Comparison of ENCODE assay signal across 11 mouse cellular contexts in the genomic region with DNA sequence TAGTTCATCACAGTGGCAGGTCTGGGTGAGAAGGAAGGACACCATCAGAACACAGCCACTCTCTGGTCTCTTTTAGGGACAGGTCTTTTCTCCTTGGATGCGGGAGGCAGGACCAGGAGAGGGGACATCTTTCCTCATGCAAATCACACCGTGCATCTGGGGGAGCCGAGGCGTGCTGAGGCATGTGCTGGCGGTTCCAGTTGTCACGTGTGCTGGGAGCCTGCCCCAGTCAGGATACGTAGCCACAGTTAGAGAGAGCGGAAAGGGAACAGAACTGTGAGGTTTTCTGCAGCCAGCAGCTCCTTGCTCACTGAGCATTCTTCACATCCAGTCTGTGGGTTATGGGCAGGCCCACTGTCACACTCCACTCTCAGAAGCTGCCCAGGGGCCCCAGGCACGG. TPM values are rescaled to one million over a fixed set of nuclear protein-coding genes. Genes with fewer than 3 reads are reported as not detected.
DNase-seq lines count a peak whose midpoint lies in the region; ATAC-seq and TF ChIP-seq lines count a peak whose summit lies in the region.
"Had no signal": no experiment of that assay in that cellular context is flagged by ENCODE, and none has a peak within 500 bp of the region (broad histone marks: within the 10 kb centered on the region; RNA-seq: fewer than 3 reads in every experiment).

No protein-coding gene starts in this region.

- H3K9me3 ChIP-seq in forebrain, embryonic 13.5 days (replicated peaks) = no peaks in the 10 kb centered on the region
- H3K9me3 ChIP-seq in forebrain, embryonic 11.5 days (ENCODE audit: control insufficient read depth, low read length) = no peaks in the 10 kb centered on the region
- H3K9me3 ChIP-seq in hindbrain, embryonic 14.5 days (ENCODE audit: control insufficient read depth, low read length) = no peaks in the 10 kb centered on the region
- H3K9me3 ChIP-seq in hindbrain, embryonic 10.5 days = no peaks in the 10 kb centered on the region
- H3K9me3 ChIP-seq: kidney, embryonic 15.5 days had no signal

- peaks cover 40% of the 10 kb centered on the region for H3K4me1 ChIP-seq in forebrain, embryonic 13.5 days
- peaks cover 9% of the 10 kb centered on the region; the same call in 1 of the 2 replicates for H3K4me1 ChIP-seq in forebrain, embryonic 11.5 days (replicated peaks; ENCODE audit: control insufficient read depth, insufficient read depth, low read length)
- H3K4me1 ChIP-seq in hindbrain, embryonic 14.5 days (replicated peaks; ENCODE audit: control insufficient read depth, insufficient read depth, low read length) = peaks cover 19% of the 10 kb centered on the region
- peaks cover 35% of the 10 kb centered on the region for H3K4me1 ChIP-seq in hindbrain, embryonic 10.5 days (replicated peaks)
- H3K4me1 ChIP-seq in testis, adult 2 months (ENCODE audit: control insufficient read depth, insufficient read depth, low read length) = peaks cover 3% of the 10 kb centered on the region; the same call in 1 of the 2 replicates
- peaks cover 36% of the 10 kb centered on the region for H3K4me1 ChIP-seq in olfactory bulb, adult 2 months (ENCODE audit: control insufficient read depth, insufficient read depth, low read length)

- H3K27me3 ChIP-seq in forebrain, embryonic 13.5 days = no peaks in the 10 kb centered on the region
- H3K27me3 ChIP-seq in forebrain, embryonic 11.5 days (ENCODE audit: control insufficient read depth, insufficient read depth, low read length) = no peaks in the 10 kb centered on the region
- no peaks in the 10 kb centered on the region for H3K27me3 ChIP-seq in hindbrain, embryonic 14.5 days (ENCODE audit: control insufficient read depth, insufficient read depth, low read length)
- no peaks in the 10 kb centered on the region for H3K27me3 ChIP-seq in hindbrain, embryonic 10.5 days (ENCODE audit: insufficient read depth, poor library complexity, severe bottlenecking)
- H3K27me3 ChIP-seq in testis, adult 2 months (ENCODE audit: control insufficient read depth, insufficient read depth, low read length) = no peaks in the 10 kb centered on the region
- H3K27me3 ChIP-seq: kidney, embryonic 15.5 days had no signal

- TF ChIP-seq CTCF in testis, adult 2 months (IDR thresholded peaks at IDR 0.05; ENCODE audit: control insufficient read depth, insufficient read depth, insufficient replicate concordance, low read depth, low read length) = no peak
- no peak for TF ChIP-seq CTCF in olfactory bulb, adult 2 months (IDR thresholded peaks at IDR 0.05; ENCODE audit: insufficient read depth, low read depth, low read length)

- no peak for DNase-seq in forebrain, embryonic 11.5 days (ENCODE audit: low spot score)
- no peak for DNase-seq in hindbrain, embryonic 14.5 days (ENCODE audit: low spot score)
- no peak for DNase-seq in hindbrain, embryonic 10.5 days (ENCODE audit: low spot score)
- no peak for DNase-seq in testis, postnatal 10 days (ENCODE audit: low spot score)
- DNase-seq in T-cell, adult 2 months (ENCODE audit: low spot score) = no peak
- DNase-seq: cerebellum, adult 8-10 months had no signal

- TF ChIP-seq POLR2A in testis, adult 2 months (IDR thresholded peaks at IDR 0.05; ENCODE audit: control insufficient read depth, low read depth, low read length) = no peak
- no peak for TF ChIP-seq POLR2A in olfactory bulb, adult 2 months (IDR thresholded peaks at IDR 0.05; ENCODE audit: insufficient read depth, low read depth, low read length)

- no peak overlapping the region for H3K4me2 ChIP-seq in forebrain, embryonic 13.5 days
- no peak overlapping the region for H3K4me2 ChIP-seq in forebrain, embryonic 11.5 days (ENCODE audit: low read depth, low read length, severe bottlenecking)
- no peak overlapping the region for H3K4me2 ChIP-seq in hindbrain, embryonic 14.5 days (replicated peaks)
- H3K4me2 ChIP-seq: kidney, embryonic 15.5 days had no signal

- 0 out of 2 replicates have a peak, but pooled peaks have one; percentile 9 for ATAC-seq in forebrain, embryonic 13.5 days
- no peak for ATAC-seq in forebrain, embryonic 11.5 days (replicated peaks; ENCODE audit: low FRiP score)
- ATAC-seq in hindbrain, embryonic 14.5 days (ENCODE audit: low FRiP score) = no peak
- ATAC-seq: activated CD4-positive, CD25-positive, alpha-beta regulatory T cell, adult 4 months had no signal

- H3K36me3 ChIP-seq in forebrain, embryonic 13.5 days (ENCODE audit: poor library complexity, severe bottlenecking) = no peaks in the 10 kb centered on the region
- no peaks in the 10 kb centered on the region for H3K36me3 ChIP-seq in forebrain, embryonic 11.5 days (ENCODE audit: control insufficient read depth, insufficient read depth, low read length)
- no peaks in the 10 kb centered on the region for H3K36me3 ChIP-seq in hindbrain, embryonic 14.5 days (replicated peaks; ENCODE audit: control insufficient read depth, insufficient read depth)
- 0 out of 2 replicates have a peak, but pooled peaks cover 3% of the 10 kb centered on the region for H3K36me3 ChIP-seq in hindbrain, embryonic 10.5 days
- H3K36me3 ChIP-seq in testis, adult 2 months (ENCODE audit: control insufficient read depth, insufficient read depth, low read length) = no peaks in the 10 kb centered on the region
- H3K36me3 ChIP-seq: kidney, embryonic 15.5 days had no signal

- WGBS in forebrain, embryonic 13.5 days = 86% methylated on average over 9 of the region's 9 CpGs
- WGBS in forebrain, embryonic 11.5 days = 91% methylated on average over 9 of the region's 9 CpGs
- WGBS in hindbrain, embryonic 14.5 days = 79% methylated on average over 9 of the region's 9 CpGs
- 91% methylated on average over 9 of the region's 9 CpGs for WGBS in hindbrain, embryonic 10.5 days
- 32% methylated on average over 9 of the region's 9 CpGs for WGBS in olfactory bulb, adult 2 months

- no peak overlapping the region for H3K9ac ChIP-seq in forebrain, embryonic 13.5 days
- H3K9ac ChIP-seq in forebrain, embryonic 11.5 days (ENCODE audit: low read length) = no peak overlapping the region; the same call in 1 of the 2 replicates
- H3K9ac ChIP-seq in hindbrain, embryonic 14.5 days = no peak overlapping the region
- H3K9ac ChIP-seq: kidney, embryonic 15.5 days had no signal

- H3K4me3 ChIP-seq in forebrain, embryonic 13.5 days = no peak overlapping the region
- H3K4me3 ChIP-seq in forebrain, embryonic 11.5 days (ENCODE audit: low read depth, low read length) = no peak overlapping the region
- H3K4me3 ChIP-seq in hindbrain, embryonic 14.5 days (replicated peaks; ENCODE audit: low read length) = no peak overlapping the region
- H3K4me3 ChIP-seq in hindbrain, embryonic 10.5 days = no peak overlapping the region
- no peak overlapping the region for H3K4me3 ChIP-seq in testis, adult 2 months (ENCODE audit: control insufficient read depth, low read depth, low read length)
- no peak overlapping the region for H3K4me3 ChIP-seq in olfactory bulb, adult 2 months (ENCODE audit: insufficient read depth, low read depth, low read length)
- H3K4me3 ChIP-seq: kidney, embryonic 15.5 days had no signal

- peak overlapping the region; percentile 37 for H3K27ac ChIP-seq in forebrain, embryonic 13.5 days
- no peak overlapping the region for H3K27ac ChIP-seq in forebrain, embryonic 11.5 days (ENCODE audit: low read depth, low read length)
- peak overlapping the region; percentile 43 for H3K27ac ChIP-seq in hindbrain, embryonic 14.5 days
- H3K27ac ChIP-seq in hindbrain, embryonic 10.5 days = no peak overlapping the region
- H3K27ac ChIP-seq in testis, adult 2 months (ENCODE audit: control insufficient read depth, insufficient read depth, low read depth, low read length) = peak overlapping the region; percentile 20; the same call in 1 of the 2 replicates
- H3K27ac ChIP-seq in olfactory bulb, adult 2 months (ENCODE audit: insufficient read depth, low read depth, low read length) = 0 out of 2 replicates have a peak overlapping the region, but pooled peaks have one; percentile 36
- H3K27ac ChIP-seq: kidney, embryonic 15.5 days had no signal

RNA-seq across cellular contexts. Expression of a gene that starts 48.5 kb away (rescaled TPM):
- 17.7 and 20.9 TPM in 2 replicates for polyA plus RNA-seq in forebrain, embryonic 13.5 days (2015; fragmentation: Nextera tagmentation; extraction: Ambion mirVana)
- polyA plus RNA-seq in forebrain, embryonic 11.5 days (2014; fragmentation: Nextera tagmentation; extraction: Ambion mirVana) = 25.5 and 27.0 TPM in 2 replicates
- polyA plus RNA-seq in hindbrain, embryonic 14.5 days (2014; fragmentation: Nextera tagmentation; extraction: Ambion mirVana) = 24.4 and 25.7 TPM in 2 replicates
- 25.6 and 31.3 TPM in 2 replicates for polyA plus RNA-seq in hindbrain, embryonic 10.5 days (2016; fragmentation: Nextera tagmentation; extraction: Ambion mirVana)
- polyA plus RNA-seq in testis, adult 2 months (2012; rRNA removed) = 12.6 and 15.6 TPM in 2 replicates
- not detected in 2 replicates for polyA plus RNA-seq in olfactory bulb, adult 2 months (2012; ENCODE audit: insufficient read depth, insufficient read length, low replicate concordance, missing spikeins)

Comparison
In these comparisons a context has a peak if more than half of its experiments do, and no peak if none do; other contexts are left out.
1. H3K27ac ChIP-seq: peak in forebrain, embryonic 13.5 days (single experiment), hindbrain, embryonic 14.5 days (single experiment), testis, adult 2 months (single experiment) and olfactory bulb, adult 2 months (single experiment); none in forebrain, embryonic 11.5 days (single experiment) and hindbrain, embryonic 10.5 days (single experiment).
2. RNA of a gene that starts 48.5 kb away (polyA plus RNA-seq): 25.6 to 31.3 TPM in hindbrain, embryonic 10.5 days, 25.5 to 27.0 TPM in forebrain, embryonic 11.5 days, 24.4 to 25.7 TPM in hindbrain, embryonic 14.5 days, 17.7 to 20.9 TPM in forebrain, embryonic 13.5 days and 12.6 to 15.6 TPM in testis, adult 2 months; not detected in olfactory bulb, adult 2 months; every median in the first group is over 10 times any median in the second.